Mouse (Mus musculus): ENCODE results near the gene Scd2. TPM values are rescaled to one million over a fixed set of nuclear protein-coding genes. Genes with fewer than 3 reads are reported as not detected.
A peak's percentile ranks its signal among the peaks of the same experiment; 100 is the strongest.
"Not testable (repeated sequence)": the region's sequence is repeated elsewhere in the genome, so short reads cannot be mapped to it uniquely, and the experiment has no call there.

Gene Scd2
- polyA plus RNA-seq (2014; fragmentation: Nextera tagmentation; extraction: Ambion mirVana): 220 and 266 TPM in 2 replicates

DNA sequence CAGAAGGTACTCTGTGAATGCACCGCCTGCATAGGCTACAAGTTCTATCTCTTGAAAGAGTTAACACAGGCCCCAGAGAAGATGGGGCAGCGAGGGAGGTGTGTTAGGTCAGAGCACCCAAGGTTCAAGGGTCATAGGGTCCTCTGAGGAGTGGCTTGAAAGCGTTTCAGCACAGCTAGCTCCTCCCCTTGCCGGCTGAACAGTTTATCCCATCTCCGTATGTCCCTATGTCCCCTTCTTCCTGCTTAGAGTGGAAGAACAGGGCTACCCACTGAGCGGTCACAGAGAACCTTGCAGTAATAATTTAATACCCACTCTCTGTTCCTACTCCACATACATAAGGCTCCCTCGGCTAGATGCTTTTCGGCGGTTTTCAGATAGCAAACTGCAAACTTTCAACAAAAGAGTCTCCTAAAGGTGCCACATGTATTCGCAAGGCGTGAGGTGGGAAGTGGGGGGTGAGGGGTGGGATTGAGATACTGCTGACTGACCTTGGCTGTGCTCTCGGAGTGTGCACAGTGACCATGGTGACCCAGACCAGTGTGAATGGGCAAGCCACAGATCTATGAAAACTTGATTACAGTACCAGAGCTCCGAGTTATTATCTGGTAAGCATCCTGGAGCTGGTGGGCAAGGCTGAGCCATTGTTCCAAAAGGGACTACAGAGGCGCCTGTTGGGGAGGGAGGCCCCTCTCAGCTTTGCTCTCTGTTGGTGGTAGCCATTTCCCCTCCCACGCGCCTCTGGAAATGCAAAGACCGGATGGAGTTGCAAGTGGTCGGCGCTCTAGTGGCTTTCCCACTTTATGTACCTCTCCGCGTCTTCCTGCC is at the start of gene Scd2:
Gene Scd2, plus strand, starts transcription at position 734 of the 828 bp plus-strand sequence.
- H3K4me3 ChIP-seq (ENCODE audit: low read depth, low read length): peak within 1 kb of the TSS; percentile 99
- H3K9me3 ChIP-seq (replicated peaks; ENCODE audit: control insufficient read depth, low read length): no peaks in the 10 kb centered on the region
- 3% methylated on average over 20 of the region's 21 CpGs for WGBS
- ATAC-seq: no peak; the same call in 1 of the 2 replicates
- peaks cover 34% of the 10 kb centered on the region for H3K36me3 ChIP-seq (ENCODE audit: control insufficient read depth, insufficient read depth, low read length)
- peak within 1 kb of the TSS; percentile 99 for H3K9ac ChIP-seq (ENCODE audit: low read length)
- peak within 1 kb of the TSS; percentile 98 for H3K27ac ChIP-seq (ENCODE audit: low read depth, low read length)
- peaks cover 25% of the 10 kb centered on the region for H3K4me1 ChIP-seq (ENCODE audit: control insufficient read depth, insufficient read depth, low read length)
- DNase-seq (ENCODE audit: low spot score): no peak
- peak within 1 kb of the TSS; percentile 99 for H3K4me2 ChIP-seq (ENCODE audit: low read length)
- H3K27me3 ChIP-seq (replicated peaks; ENCODE audit: control insufficient read depth, insufficient read depth, low read length): no peaks in the 10 kb centered on the region

DNA sequence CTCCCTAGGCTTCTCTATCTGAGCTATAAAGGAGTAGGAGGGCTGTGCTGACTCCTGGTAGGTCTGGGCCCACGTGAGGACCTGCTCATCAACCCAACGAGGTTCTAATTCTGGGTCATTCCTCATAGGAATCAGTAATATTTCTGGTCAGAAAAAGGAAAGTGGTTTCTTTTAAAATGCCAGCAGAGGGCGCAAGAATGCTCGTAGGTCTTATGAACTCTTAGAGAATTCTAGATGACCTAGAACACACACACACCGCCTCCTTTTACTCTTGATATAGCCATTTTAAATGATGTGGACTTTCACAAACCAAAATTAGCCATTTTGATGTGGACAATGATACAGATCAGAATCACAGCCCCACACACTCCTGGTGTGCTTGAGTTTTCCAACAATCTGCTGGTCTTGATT is 47.7 kb upstream of the Scd2 start:
- Histone ChIP-seq H3K36me3 (ENCODE audit: control insufficient read depth, insufficient read depth, low read length) (no peaks in the 10 kb centered on the region), H3K9ac (ENCODE audit: low read length) (no peak overlapping the region), H3K4me1 (ENCODE audit: control insufficient read depth, insufficient read depth, low read length) (peaks cover 19% of the 10 kb centered on the region), H3K27me3 (replicated peaks; ENCODE audit: control insufficient read depth, insufficient read depth, low read length) (no peaks in the 10 kb centered on the region), H3K4me2 (ENCODE audit: low read length) (peak overlapping the region; percentile 90), H3K4me3 (ENCODE audit: low read depth, low read length) (no peak overlapping the region), H3K27ac (ENCODE audit: low read depth, low read length) (no peak overlapping the region), H3K9me3 (replicated peaks; ENCODE audit: control insufficient read depth, low read length) (no peaks in the 10 kb centered on the region)
- 5% methylated on average over 5 of the region's 5 CpGs for WGBS
- DNase-seq (ENCODE audit: low spot score) (peak; percentile 90), ATAC-seq (no peak)

DNA sequence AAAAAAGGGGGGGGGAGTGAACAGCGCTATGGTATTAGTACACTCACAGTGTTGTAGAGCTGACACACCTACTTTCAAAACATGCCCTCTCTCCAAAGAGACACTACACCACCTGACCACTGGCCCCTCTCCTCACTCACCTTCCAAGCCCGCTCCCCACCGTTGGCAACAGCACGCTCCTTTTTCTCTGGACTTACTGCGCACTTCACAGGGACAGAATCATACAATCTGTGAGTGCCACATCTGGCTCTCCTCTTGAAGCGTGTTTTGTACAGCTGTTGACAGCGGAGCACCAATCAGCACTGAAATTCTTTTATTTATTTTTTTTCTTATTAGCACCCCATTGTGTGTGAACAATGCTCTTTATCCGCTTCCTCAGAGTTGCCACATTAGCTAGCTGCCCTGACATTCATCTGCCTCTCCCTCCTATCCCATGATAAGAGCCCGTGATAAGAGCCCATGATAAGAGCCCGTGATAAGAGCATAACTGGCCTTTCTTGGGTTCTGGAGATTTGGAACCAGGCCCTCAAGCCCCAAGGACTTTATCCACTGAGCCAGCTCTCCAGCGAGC is 47.0 kb upstream of the Scd2 start:
- Histone ChIP-seq H3K27me3 (replicated peaks; ENCODE audit: control insufficient read depth, insufficient read depth, low read length) (no peaks in the 10 kb centered on the region), H3K9ac (ENCODE audit: low read length) (no peak overlapping the region), H3K4me2 (ENCODE audit: low read length) (peak overlapping the region; percentile 90), H3K4me3 (ENCODE audit: low read depth, low read length) (no peak overlapping the region), H3K27ac (ENCODE audit: low read depth, low read length) (no peak overlapping the region), H3K36me3 (ENCODE audit: control insufficient read depth, insufficient read depth, low read length) (no peaks in the 10 kb centered on the region), H3K9me3 (replicated peaks; ENCODE audit: control insufficient read depth, low read length) (no peaks in the 10 kb centered on the region), H3K4me1 (ENCODE audit: control insufficient read depth, insufficient read depth, low read length) (peaks cover 19% of the 10 kb centered on the region)
- no peak for ATAC-seq
- WGBS: 37% methylated on average over 11 of the region's 11 CpGs
- DNase-seq (ENCODE audit: low spot score): peak; percentile 43

DNA sequence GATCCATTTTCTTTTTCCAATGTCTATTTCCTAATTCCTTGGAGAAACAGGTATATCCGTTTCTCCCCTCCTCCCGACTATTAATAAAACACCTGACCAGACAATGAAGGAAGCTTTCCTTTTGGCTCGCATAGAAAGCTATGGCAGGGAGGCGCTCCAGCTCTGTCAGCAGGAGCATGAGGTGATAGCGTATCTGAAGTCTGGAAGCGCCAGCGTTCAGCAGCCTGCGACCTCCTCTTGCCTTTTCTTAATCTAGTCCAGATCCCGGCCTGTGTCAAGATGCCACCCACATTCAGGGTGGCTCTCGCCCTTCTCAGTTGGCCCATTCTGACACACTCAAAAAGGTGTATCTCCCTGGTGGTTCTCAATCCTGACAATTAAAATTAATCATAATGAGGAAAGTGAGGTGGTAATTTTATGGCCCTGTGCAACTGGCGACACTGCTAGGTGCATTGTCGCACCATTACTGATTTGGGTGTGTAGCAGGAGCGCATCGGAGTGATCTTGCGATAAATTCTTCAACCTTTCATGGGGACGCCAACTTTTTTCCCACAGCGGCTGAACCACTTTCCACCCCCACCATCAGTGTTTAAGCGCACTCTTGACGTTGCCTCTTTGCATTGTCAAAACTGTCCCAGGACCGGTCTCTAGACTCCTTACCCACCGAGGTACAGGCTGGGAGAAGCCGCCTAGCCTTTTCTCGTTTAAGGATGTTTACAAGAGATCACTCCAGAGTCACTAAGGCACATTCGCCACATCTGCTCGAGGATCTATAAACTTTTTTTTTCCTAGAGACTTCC is 46.0 kb upstream of the Scd2 start:
- Histone ChIP-seq H3K27ac (ENCODE audit: low read depth, low read length) (peak overlapping the region; percentile 80), H3K4me3 (ENCODE audit: low read depth, low read length) (peak overlapping the region; percentile 41), H3K4me2 (ENCODE audit: low read length) (peak overlapping the region; percentile 90), H3K9me3 (replicated peaks; ENCODE audit: control insufficient read depth, low read length) (no peaks in the 10 kb centered on the region), H3K9ac (ENCODE audit: low read length) (peak overlapping the region; percentile 62), H3K4me1 (ENCODE audit: control insufficient read depth, insufficient read depth, low read length) (peaks cover 19% of the 10 kb centered on the region), H3K27me3 (replicated peaks; ENCODE audit: control insufficient read depth, insufficient read depth, low read length) (no peaks in the 10 kb centered on the region), H3K36me3 (ENCODE audit: control insufficient read depth, insufficient read depth, low read length) (no peaks in the 10 kb centered on the region)
- peak; percentile 46 for DNase-seq (ENCODE audit: low spot score)
- 2% methylated on average over 25 of the region's 25 CpGs for WGBS
- peak; percentile 44 for ATAC-seq

DNA sequence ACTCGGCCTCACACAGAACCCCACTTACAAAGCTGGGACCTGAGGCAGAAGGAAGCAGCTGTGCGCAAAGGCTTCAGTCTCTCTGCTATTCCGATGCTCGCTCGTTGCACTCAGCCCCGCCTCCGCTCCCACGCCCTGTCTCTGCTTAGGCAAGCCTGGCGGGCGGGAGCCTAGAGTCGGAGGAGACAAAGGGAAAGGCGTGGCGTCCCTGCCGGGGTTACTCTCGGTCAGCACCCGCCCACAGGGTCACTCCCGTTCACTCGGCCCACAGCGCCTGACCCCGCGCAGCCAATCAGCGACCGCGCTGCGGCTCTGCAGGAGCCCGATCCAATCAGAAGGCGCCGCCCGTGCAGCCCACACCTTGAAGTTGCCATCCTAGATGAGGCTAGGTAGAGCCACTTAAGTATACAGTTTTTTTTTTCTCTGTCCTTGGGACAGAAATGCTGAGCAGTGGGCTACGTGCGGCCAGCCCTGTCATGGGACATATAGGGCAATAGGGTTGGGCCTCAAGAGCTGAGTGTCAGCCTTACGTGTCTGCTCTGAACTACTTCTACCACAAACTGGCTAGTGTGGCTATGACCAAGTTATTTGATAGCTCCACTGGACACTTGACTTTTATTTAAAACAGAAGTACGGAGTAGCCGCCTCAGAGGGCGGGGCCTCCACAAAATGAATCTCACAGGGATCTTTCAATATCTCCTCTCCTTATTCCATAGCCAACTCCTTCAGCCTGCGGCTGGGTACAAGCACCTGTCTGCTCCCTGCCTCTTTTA is 45.2 kb upstream of the Scd2 start:
- DNase-seq (ENCODE audit: low spot score) (peak; percentile 98), ATAC-seq (peak; percentile 97)
- H3K27ac ChIP-seq (ENCODE audit: low read depth, low read length): peak overlapping the region; percentile 80
- WGBS: 3% methylated on average over 36 of the region's 36 CpGs
- peak overlapping the region; percentile 90 for H3K4me2 ChIP-seq (ENCODE audit: low read length)
- no peaks in the 10 kb centered on the region for H3K27me3 ChIP-seq (replicated peaks; ENCODE audit: control insufficient read depth, insufficient read depth, low read length)
- peak overlapping the region; percentile 41 for H3K4me3 ChIP-seq (ENCODE audit: low read depth, low read length)
- H3K9ac ChIP-seq (ENCODE audit: low read length): peak overlapping the region; percentile 62
- H3K9me3 ChIP-seq (replicated peaks; ENCODE audit: control insufficient read depth, low read length): no peaks in the 10 kb centered on the region
- no peaks in the 10 kb centered on the region for H3K36me3 ChIP-seq (ENCODE audit: control insufficient read depth, insufficient read depth, low read length)
- peaks cover 19% of the 10 kb centered on the region for H3K4me1 ChIP-seq (ENCODE audit: control insufficient read depth, insufficient read depth, low read length)

DNA sequence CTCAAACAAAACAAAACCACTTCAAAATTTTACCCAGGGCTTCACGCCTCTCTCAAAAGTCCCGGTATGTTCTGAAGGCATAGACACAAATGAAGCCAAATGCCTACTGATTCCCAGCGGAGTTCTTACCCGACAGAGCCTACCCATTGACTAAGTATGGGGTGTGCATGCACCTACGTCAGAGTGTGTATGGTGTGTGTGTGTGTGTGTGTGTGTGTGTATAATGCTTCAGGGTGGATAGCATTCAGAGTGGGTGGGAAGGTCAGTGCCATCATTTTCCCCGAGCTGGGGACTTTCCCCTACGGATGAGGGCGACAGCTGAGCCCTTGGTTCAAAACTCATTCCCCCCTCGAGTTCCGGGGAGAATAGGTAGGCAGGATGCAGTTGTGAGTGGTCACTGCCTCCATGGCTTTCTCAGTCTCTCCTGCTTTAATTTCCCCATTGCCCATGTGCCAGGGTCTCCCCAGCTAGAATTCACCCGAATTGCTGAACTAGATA is 44.6 kb upstream of the Scd2 start:
- no peaks in the 10 kb centered on the region for H3K36me3 ChIP-seq (ENCODE audit: control insufficient read depth, insufficient read depth, low read length)
- peak overlapping the region; percentile 80; the same call in 1 of the 2 replicates for H3K27ac ChIP-seq (ENCODE audit: low read depth, low read length)
- ATAC-seq (no peak), DNase-seq (ENCODE audit: low spot score) (no peak)
- no peaks in the 10 kb centered on the region for H3K9me3 ChIP-seq (replicated peaks; ENCODE audit: control insufficient read depth, low read length)
- 64% methylated on average over 11 of the region's 11 CpGs for WGBS
- peaks cover 19% of the 10 kb centered on the region for H3K4me1 ChIP-seq (ENCODE audit: control insufficient read depth, insufficient read depth, low read length)
- H3K9ac ChIP-seq (ENCODE audit: low read length): no peak overlapping the region
- no peak overlapping the region for H3K4me3 ChIP-seq (ENCODE audit: low read depth, low read length)
- H3K27me3 ChIP-seq (replicated peaks; ENCODE audit: control insufficient read depth, insufficient read depth, low read length): no peaks in the 10 kb centered on the region
- H3K4me2 ChIP-seq (ENCODE audit: low read length): peak overlapping the region; percentile 90; the same call in 1 of the 2 replicates

DNA sequence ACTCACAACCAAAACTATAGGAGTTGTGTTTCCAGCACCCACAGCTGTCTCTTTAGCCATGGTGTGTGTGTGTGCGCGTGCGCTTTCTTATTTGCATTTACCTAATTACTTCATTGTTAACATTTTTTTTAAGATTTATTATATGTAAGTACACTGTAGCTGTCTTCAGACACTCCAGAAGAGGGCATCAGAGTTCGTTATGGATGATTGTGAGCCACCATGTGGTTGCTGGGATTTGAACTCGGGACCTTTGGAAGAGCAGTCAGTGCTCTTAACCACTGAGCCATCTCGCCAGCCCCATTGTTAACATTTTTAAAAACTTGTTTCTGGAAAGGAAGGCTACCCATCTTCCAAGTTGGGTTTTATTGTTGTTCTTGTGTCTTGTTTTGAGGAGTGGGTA is 42.3 kb upstream of the Scd2 start:
- 91% methylated on average over 6 of the region's 6 CpGs for WGBS
- H3K4me1 ChIP-seq (ENCODE audit: control insufficient read depth, insufficient read depth, low read length): peaks cover 18% of the 10 kb centered on the region
- H3K27ac ChIP-seq (ENCODE audit: low read depth, low read length); H3K9ac ChIP-seq (ENCODE audit: low read length); H3K4me2 ChIP-seq (ENCODE audit: low read length); H3K4me3 ChIP-seq (ENCODE audit: low read depth, low read length); DNase-seq (ENCODE audit: low spot score); H3K27me3 ChIP-seq (replicated peaks; ENCODE audit: control insufficient read depth, insufficient read depth, low read length); H3K9me3 ChIP-seq (replicated peaks; ENCODE audit: control insufficient read depth, low read length); ATAC-seq; H3K36me3 ChIP-seq (ENCODE audit: control insufficient read depth, insufficient read depth, low read length): not testable (repeated sequence)

DNA sequence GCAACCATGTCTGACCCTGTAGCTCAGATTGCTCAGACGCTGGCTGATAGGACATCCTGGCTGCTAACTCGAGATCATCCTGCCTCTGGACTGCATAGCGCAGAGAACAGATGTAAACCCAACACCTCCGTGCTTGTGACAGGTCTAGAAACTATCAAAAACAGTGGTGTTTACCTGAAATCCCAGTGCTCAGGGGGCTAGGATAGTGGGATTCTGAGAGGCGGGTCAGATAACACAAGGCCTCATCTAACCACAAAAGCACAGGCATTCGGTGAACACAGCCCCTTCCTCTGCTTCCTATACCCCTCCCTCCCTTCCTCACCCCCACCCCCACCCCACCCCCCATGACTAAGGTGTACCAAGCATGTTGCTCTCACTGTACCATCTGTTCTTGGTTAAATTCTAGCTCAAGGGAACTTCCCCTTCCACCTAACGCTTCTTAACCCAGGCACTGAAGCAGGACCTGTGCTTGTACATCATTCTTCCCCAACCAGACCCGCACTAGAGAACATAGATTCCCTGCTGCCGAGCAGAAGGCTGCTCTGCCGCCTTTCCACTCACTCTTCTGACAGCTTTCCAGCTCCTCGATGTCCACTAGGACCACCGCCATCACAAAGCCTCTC is 41.4 kb upstream of the Scd2 start:
- Histone ChIP-seq H3K36me3 (ENCODE audit: control insufficient read depth, insufficient read depth, low read length) (no peaks in the 10 kb centered on the region), H3K27ac (ENCODE audit: low read depth, low read length) (no peak overlapping the region), H3K4me3 (ENCODE audit: low read depth, low read length) (no peak overlapping the region), H3K4me2 (ENCODE audit: low read length) (no peak overlapping the region), H3K4me1 (ENCODE audit: control insufficient read depth, insufficient read depth, low read length) (peaks cover 10% of the 10 kb centered on the region), H3K9me3 (replicated peaks; ENCODE audit: control insufficient read depth, low read length) (no peaks in the 10 kb centered on the region), H3K27me3 (replicated peaks; ENCODE audit: control insufficient read depth, insufficient read depth, low read length) (no peaks in the 10 kb centered on the region), H3K9ac (ENCODE audit: low read length) (no peak overlapping the region)
- DNase-seq (ENCODE audit: low spot score): no peak
- no peak for ATAC-seq
- WGBS: 70% methylated on average over 12 of the region's 12 CpGs
